Mouse (Mus musculus) embryo, embryonic 11.5 days (tissue): ENCODE results near the gene Ogfod1.
A peak's percentile ranks its signal among the peaks of the same experiment; 100 is the strongest.

Experiments
- DNase-seq: peaks from one replicate; pipeline ENCODE4 v3.0.0-alpha.2; 2012; ENCODE audit warnings: low read depth, low spot score

The Ogfod1 gene

DNA sequence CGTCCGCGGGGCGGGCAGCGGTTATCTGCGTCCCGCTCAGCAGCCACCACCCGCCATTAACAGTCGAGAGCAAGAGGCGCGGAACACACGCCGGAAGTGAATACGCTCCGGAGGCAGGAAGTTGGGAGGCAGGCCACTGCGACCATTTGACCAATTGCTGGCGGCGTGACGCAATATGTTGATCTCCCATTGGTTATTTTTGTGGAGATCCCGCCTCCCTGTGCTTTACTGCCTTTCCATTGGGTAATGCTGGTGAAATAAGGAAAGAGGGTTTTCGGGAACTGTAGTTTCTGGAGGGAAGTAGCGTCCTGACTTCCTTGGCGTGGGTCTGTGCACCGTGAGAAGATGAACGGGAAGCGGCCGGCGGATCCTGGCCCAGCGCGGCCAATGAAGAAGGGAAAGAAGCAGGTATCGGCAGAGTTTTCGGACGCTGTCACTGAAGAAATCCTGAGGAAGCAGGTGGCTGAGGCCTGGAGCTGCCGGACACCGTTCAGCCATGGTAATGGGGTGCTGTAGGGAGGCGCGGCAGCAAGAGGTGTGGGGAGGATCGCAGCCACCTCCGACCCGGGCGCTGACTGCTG lies at the start of gene Ogfod1, which contains the start of gene Nudt21:
TSS of gene Ogfod1 (plus strand) at position 255 of the 581 bp plus-strand sequence.
TSS of gene Nudt21 (minus strand) at position 88 of the 581 bp plus-strand sequence.
- peak; percentile 97 for DNase-seq

DNA sequence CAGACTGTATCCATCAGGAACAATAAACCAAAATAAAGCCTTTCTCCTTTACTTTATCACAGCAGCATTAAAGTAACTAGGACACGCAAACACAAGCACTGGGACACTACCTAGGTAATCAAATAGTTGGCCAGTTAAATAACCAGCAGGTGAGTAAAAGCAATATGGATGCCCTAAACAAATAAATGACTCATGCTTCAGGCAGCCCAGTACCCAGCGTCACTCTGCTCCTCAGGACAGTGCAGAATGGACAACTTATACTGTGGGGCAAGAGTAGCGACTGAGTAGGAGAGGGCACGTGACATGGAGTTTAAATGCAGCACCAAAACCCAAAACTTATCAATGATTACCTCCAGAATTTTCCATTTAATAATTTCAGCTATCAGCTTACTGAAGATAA lies 47.3 kb upstream of the Ogfod1 start:
- no peak for DNase-seq

DNA sequence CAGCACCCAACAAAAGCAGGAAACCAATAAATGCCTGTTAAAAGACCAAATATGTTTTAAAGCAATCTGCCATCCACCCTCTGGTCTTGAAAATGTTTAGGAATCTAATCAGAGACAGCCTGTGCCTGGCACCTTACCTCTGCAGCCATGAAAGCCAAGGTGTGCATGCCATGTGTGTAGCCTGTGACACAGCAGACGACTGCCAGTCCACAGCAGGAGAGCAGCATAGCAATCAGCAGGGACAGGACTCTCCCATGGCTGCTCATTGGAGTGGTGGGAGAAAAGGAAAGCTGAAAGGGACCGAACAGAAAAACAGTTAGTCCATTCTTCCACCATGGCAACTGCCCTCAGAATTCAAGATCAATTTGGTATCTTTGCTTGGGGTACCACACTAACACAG lies 38.0 kb upstream of the Ogfod1 start:
- DNase-seq, result no peak

DNA sequence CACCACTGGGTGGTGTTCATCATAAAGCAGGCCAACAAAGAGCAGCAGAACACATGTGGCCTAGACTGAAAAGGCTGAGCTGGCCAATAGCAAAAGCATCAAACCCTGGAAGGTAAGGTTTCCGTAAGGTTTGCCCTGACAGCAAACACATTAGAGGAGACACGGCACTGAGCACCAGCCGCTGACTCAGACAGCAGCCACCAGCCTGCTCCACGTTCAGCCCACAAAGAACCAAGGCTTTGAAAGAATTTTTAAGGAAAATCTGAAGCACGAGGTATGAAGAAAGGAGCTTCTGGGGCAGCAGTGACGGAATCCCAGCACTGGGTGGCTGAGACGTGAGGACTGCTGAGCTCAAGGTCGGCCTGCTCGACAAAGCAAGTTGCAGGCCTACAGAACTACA lies 32.9 kb upstream of the Ogfod1 start:
- no peak for DNase-seq

DNA sequence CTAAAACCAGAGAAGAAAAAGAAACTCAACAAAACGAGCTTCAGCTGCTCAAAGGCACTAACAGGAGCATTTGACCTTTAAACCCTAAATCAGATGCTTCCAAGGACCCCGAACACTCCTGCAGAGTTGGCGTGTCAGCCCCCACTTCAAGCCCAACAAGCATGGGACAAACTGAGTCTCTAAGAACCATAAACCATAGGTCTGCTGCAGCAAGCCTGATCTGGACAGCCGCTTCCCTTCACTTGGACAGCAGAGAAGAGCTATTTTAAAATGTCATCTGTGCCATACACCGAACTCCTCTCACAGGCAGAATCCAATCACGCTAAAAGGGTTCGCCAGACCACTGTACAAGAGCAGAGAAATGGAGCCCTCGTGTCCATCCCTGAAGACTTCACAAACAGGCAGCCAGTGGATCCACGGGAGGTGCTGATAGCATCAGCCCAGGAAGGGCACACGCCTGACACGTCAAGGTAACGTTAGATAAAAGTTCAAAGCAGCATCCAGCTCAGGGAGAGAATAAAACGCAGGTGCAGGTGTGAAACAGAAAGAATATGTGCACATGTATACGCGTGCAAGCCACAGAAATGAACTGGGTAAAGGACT lies 27.7 kb upstream of the Ogfod1 start:
- DNase-seq, result no peak

DNA sequence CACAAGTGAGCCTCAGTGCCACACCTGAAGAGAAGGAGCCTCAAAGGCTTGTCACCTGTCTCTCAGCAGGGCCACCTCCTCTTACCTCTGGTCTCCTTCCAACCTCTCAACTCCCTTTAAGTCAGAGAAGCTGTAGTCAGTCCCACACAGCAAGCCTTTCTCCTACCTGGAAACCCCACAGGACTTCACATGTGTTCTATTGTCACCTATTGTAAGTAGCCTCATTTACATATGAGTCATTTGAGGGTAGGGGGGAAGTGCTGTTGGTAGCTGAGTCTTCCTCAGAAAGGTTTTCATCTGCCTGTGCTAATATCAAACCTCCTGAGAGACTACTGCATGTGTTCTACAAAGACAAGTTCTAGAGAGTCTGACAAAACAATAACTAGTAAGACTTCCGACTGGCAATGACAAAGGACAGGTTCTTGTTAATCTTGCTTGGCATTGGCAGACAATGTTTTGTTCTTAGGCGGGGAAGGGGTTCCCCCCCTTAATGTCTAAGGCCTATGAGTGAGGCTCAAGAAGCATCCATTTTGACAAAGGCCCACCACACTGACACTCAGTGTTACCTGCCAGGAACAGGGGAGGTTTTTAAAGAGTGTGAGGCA lies 26.8 kb upstream of the Ogfod1 start:
- DNase-seq, result no peak

DNA sequence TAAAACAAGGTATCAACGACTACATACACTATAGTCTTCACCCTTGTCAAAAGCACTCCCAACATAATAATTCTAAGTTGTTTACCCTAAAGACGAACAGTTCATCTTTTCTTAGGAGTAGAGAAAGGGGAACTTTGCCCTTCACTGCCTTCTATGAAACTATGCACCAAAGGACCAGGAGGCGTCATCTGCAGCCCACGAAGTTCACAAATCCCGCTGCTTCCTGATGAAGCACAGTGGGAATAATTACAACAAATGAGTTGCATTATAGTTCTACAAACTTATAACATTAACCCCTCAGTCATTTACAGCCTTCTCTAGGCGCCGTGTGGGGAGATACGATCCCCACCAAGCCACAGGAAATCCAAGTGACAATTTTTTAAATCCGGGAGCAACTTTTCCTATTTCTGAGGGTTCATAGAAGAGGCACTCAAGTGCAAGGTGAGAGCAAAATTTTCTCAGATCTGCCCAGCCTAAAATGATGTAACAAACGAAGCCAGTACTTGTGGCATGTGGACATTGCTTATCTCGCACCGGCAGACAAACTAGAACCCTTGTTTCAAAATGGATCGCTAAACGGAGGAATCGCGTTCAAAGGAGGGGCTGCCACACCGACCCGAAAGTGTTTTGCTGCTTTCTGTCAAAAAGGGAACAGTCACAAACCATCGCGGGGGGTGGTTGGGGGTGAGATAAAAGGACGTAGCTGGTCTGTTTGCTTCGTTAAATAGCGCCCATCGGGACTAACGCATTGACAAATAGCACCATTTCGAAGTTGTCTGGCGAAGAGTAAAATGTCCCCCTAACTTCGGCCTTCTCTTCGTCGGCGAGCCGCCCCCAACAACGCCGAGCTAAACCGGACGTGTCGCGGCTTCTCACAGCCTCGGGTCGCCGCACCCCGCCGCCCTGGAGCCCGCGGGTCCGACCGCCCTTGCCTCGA lies 25.7 kb upstream of the Ogfod1 start:
- peak; percentile 9 for DNase-seq

DNA sequence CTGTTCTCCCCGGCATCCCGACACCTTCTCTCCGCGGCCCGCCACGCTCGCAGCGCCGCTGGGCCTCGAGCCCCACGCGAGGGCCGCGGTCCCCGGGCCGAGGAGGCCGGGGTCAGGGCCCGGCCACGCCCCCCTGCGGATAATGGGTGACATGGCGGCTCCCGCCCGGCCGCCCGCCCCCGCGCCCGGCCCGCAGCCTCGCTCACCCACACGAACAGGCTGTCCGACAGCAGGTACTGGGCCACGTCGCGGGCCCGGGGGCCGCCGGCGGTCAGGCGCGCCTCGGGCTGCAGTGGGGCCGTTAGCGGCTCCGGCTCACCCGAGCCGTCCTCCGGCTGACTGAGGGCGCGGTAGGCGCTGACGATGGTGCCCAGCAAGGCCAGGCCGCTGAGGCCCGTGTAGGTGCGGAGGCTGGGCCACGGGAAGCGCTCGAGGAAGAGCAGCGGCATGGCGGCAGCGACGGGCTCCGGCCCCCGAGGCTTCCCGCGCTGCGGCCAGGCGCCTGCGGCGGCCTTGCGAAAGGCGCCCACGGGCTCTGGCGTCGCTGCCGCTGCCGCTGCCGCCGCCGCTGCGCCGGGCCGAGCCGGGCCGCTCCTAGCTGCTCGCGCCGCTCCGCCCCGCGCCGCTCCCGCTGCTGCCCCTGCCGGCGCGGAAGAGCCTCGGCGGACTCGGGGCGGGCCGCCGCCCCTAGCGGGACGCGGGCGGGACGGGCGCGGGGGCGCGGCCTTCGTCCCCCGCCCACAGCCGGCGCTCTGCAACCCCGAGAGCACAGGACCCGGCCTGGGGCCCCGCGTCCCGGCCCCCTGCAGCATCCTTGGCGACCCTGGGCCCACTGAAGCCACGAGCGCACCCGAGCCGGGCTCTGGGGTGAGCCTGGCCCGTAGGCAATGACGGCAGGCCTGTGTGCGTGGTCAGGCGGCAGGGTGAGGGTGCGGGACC lies 24.7 kb upstream of the Ogfod1 start, which contains the start of gene Amfr:
TSS of gene Amfr (minus strand) at position 830 of the 939 bp plus-strand sequence.
- DNase-seq, result peak; percentile 57

DNA sequence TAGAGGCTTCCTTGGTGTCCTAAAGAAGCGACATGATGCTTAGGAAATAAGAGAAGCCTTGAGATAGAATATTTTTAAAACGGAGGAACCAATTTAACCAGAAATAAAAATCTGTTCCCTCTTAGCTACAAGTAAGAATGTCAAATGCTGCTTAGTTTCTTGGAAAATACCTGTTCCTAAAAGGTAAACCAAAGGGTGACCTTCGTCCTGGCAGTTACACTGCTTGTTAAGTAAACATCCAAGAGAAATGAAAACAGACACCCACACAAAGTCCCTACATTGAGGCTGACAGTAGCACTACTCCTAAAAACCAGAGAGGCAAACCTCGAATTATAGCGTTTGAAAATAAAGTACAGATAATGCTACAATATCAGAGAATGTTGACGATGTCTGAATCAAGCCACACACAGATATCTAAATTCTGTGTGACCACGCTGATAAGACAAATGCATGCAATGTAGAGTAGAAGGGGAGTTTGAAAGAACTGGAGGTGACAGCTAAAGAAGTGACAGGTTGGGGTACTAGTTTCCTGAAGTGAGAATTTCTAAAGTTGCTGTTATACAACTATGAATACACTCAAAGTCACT lies 23.9 kb upstream of the Ogfod1 start:
- DNase-seq, result no peak

DNA sequence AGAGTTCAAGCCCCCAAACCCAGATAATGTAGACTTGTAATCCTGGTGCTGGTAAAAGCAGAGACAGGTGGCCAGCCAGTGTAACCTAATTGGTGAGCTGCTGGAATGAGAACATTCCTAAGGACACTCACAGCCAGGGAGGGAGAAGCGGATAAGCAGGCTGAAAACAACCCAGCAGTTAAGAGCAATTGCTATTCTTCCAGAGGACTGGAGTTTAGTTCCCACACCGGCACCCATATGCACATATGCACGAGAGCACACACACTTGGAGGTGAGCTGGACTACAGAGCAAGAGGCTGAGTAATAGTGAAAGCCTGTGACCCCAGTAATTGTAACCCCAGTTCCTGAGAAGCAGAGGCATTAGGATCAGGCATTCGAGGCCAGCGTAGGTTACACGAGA lies 13.1 kb upstream of the Ogfod1 start:
- no peak for DNase-seq

DNA sequence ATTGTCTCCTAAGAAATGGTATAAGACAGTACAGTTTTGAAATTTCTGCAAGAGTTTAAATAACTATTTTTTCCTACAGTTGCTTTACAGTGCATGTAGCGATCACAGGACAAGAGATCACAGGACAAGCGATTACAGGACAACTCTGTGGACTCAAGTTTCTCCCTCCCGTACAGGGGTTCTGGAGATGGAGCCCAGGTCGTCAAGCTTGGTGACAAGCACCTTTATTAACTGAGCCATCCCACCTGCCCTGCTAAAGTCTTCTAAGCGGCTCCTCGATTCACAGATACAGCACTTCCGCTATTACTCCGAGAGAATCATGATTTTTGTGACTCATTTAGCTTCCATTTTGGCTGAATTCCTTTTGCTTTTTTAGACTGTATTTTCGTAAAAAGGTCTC lies 7.3 kb upstream of the Ogfod1 start:
- DNase-seq, result no peak

DNA sequence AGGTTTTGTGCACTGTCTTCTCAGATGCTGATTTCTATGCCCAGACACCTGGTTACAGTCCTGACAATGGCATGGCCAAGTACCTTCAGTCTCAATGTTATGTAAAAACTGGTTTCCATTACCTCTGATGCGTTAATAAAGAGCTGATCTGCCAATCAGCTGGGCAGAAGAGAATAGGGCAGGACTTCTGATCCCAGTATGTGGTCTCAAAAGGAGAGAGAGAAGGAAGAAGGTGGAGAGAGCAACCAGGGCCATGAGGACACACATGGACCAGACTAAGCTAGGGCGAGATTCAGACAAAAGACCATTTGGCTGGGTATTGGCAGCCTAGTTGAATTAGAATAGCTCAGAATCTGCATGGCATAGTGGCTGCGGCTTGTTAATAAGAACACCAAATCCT lies 3.4 kb upstream of the Ogfod1 start:
- DNase-seq, result no peak

DNA sequence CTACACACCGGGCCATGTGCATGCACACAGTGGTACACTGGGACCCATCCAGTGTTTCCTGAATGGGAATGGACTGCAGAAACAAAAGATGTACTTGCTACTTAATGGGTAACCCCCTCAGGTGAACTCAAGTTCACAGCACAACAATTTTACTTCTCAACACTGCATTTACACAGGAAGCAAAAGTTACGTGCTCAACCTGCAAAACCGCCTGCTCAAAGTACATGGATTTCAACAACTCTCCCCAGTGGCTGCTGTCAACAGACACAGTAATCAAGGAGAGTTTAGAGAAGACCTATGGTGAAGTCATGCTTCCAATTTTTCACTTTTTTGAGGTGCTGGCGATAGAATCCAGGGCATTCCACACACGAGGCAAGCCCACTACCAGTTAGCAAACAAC lies 1.8 kb upstream of the Ogfod1 start:
- no peak for DNase-seq

DNA sequence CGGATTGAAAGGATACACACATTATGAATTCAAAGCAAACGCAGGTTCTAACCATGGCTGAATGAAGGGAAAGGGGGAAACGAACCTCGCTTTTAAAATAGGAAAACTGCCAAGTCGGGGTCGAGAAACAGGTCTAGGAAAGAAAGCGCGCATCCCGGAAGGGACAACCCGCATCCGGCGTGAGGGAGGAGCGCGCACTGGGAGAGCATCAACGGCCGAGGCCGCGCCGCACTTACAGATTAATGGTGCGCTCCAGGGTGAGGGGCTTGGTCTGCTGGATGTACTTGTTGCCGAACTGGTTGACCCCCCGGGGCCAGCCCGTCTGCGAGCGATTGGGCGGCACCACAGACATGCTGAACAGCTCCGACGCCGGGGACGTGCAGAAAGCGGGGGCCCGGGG lies 457 bp upstream of the Ogfod1 start:
- DNase-seq, result peak; percentile 57

DNA sequence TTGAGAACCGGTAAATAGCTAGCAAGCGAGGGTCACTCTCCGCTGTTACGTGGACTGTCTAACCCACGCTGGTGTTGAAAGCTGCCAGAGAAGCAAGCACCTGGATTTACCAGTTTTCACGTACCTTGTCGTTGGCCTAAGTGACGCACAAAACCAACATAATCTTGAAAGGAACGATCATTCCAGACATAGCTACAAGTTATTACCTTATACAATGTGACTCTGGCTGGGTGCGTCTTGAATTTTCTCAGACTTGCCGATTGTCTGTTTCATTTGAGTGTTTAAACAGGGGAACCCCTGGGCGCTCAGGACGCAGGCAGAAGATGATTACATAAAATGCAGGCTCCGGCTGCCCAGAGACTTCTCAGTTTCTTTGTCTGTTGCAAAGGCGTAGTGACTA lies 808 bp downstream of the Ogfod1 start:
- no peak for DNase-seq

DNA sequence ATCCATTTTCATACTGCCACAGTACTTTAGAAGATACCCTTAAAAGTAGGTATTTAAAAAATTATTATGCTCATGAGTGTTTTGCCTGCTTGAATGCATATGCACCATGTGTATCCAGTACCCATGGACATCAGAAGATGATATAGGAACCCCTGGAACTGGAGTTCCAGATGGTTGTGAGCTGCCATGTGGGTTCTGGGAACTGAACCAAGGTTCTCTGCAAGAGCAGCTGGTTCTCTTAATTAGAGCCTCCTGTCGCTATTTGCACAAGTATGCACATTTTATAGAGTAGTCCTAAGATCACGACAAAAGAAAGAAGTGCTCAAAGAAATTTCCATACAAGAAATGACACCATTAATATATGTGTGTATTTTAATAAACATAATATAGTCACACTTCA lies 10.8 kb downstream of the Ogfod1 start:
- no peak for DNase-seq

DNA sequence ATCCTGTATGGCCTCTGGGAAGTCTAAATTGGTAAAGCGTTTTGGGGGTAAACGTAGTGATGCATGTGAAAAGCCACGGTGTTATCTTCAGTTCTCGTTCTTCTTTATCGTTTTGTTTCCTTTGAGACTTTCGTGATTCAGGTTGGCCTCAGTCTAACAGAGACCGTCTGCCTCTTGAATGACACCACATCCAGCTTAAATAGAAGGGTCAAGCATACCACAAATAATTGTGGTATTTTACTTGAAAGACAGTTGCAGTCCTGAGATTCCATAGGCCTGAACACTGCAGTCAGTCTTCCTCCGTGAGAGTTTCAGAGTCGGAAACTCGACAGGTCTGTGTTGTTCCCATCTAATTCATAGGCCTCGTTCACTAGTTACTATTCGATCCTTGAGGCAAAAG lies 15.7 kb downstream of the Ogfod1 start:
- DNase-seq, result no peak

DNA sequence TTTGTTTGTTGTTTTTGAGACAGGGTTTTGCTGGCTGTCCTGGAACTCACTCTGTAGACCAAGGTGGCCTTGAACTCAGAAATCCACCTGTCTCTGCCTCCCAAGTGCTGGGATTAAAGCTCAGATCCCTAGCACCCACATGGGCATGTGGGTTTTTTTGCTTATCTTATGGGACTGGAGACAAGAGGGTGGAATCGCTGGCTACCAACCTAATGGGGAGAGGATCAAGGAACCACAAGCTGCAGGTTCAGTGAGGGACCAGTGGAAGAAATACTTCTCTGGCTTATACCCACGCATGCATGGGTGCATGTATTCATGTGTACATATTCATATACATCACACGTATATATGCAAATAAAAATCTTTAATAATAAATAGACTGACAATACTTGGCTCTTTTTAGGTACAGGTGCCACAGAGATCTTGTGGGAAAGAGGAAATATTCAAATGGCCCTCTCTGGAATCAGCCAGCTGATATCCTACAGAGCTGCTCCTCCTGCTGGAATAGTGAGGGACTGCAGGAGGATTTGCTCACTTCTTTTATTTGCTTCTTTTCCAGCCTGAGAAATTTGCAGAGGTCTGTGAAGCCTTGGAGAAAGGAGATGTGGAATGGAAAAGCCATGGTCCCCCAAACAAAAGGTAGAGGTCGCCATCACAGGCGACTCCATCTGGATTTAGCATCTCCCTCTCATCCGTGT lies 20.3 kb downstream of the Ogfod1 start:
- DNase-seq, result no peak

DNA sequence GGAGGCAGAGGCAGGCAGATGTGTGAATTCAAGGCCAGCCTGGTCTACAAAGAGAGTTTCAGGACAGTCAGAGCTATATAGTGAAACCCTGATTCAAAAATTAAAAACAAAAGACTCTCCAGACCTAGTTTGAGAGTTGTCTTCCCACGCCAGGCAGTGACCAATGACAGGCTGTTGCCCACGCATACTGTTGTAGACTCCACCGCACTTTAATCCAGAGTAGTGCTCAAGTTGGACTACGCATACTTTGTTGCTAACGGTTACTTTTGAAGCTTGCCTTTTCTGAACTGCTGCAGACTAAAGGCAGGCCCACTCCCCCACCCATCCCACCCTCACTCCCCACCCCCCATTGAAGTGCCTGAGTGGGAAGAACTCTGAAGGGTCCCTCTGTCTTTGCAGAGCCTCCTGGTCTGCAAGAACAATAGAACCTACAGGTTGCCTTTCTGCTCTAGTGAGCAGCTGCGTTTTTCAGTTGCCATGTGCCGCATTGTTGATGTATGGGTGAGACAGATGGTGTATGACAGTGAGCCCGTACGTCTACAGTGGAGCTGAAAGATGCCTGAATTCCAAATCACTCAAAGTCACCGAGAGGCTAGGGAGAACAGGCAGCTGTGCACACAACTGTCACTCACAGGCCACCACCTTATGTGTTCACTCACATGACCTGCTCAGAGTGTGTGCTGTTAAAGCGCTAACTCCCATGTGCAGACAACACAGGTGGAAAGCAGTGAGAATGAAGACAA lies 29.3 kb downstream of the Ogfod1 start:
- DNase-seq, result peak; percentile 9
